Comparison of ENCODE assay signal across 14 mouse cellular contexts in the genomic region with DNA sequence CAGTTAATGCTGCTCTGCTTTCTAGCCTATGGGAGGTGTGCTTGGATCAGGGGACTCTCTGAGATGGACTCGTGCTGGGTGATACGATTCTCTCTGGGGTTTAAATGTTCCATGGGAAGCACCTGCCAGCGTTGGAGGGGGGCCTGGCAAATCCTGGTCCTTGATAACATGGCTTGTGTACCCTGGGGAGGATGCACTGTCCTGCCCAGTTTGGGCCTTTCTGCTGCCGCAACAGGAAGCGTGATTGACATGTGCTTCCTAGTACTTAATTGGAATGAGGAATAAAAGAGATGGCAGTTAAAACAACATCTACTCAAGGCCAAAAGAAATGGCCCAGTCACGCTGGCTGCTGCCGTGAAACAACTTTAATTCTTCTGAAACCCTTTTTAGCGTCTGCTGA.
DNase-seq lines count a peak whose midpoint lies in the region; ATAC-seq lines count a peak whose summit lies in the region.
"Had no signal": no experiment of that assay in that cellular context is flagged by ENCODE, and none has a peak within 500 bp of the region (broad histone marks: within the 10 kb centered on the region; RNA-seq: fewer than 3 reads in every experiment).

No protein-coding gene starts in this region.

- no peak for ATAC-seq in forebrain, embryonic 14.5 days
- ATAC-seq in kidney, embryonic 14.5 days (ENCODE audit: low FRiP score, low TSS enrichment): no peak
- ATAC-seq in neural tube, embryonic 13.5 days (ENCODE audit: low read depth): no peak
- ATAC-seq in neural tube, embryonic 15.5 days (ENCODE audit: low FRiP score): no peak
- ATAC-seq in stomach, embryonic 15.5 days (ENCODE audit: insufficient read depth, low FRiP score, low read depth): no peak
- ATAC-seq: forebrain, embryonic 15.5 days; hindbrain, postnatal 0 days; liver, embryonic 12.5 days had no signal

- peaks cover 76% of the 10 kb centered on the region for H3K4me1 ChIP-seq in forebrain, embryonic 10.5 days
- H3K4me1 ChIP-seq in forebrain, embryonic 14.5 days (ENCODE audit: control insufficient read depth, insufficient read depth, low read length): peaks cover 20% of the 10 kb centered on the region
- H3K4me1 ChIP-seq in kidney, embryonic 14.5 days (ENCODE audit: control insufficient read depth, insufficient read depth, low read length): peaks cover 45% of the 10 kb centered on the region
- peaks cover 52% of the 10 kb centered on the region for H3K4me1 ChIP-seq in neural tube, embryonic 13.5 days (replicated peaks)
- H3K4me1 ChIP-seq in neural tube, embryonic 15.5 days: peaks cover 36% of the 10 kb centered on the region
- H3K4me1 ChIP-seq in stomach, embryonic 15.5 days: peaks cover 37% of the 10 kb centered on the region

- H3K36me3 ChIP-seq in forebrain, embryonic 10.5 days (replicated peaks): peaks cover 6% of the 10 kb centered on the region
- no peaks in the 10 kb centered on the region for H3K36me3 ChIP-seq in forebrain, embryonic 14.5 days (ENCODE audit: control insufficient read depth, insufficient read depth, low read length)
- no peaks in the 10 kb centered on the region; the same call in 1 of the 2 replicates for H3K36me3 ChIP-seq in kidney, embryonic 14.5 days (ENCODE audit: control insufficient read depth, insufficient read depth, low read length)
- H3K36me3 ChIP-seq in neural tube, embryonic 13.5 days: no peaks in the 10 kb centered on the region
- H3K36me3 ChIP-seq in neural tube, embryonic 15.5 days: no peaks in the 10 kb centered on the region
- no peaks in the 10 kb centered on the region for H3K36me3 ChIP-seq in stomach, embryonic 15.5 days
- H3K36me3 ChIP-seq: forebrain, embryonic 15.5 days; liver, embryonic 12.5 days had no signal

- H3K27ac ChIP-seq in forebrain, embryonic 10.5 days: peak overlapping the region; percentile 36; the same call in 1 of the 2 replicates
- no peak overlapping the region for H3K27ac ChIP-seq in forebrain, embryonic 14.5 days (ENCODE audit: low read depth, low read length)
- H3K27ac ChIP-seq in kidney, embryonic 14.5 days (ENCODE audit: low read depth, low read length): peak overlapping the region; percentile 43; the same call in 1 of the 2 replicates
- H3K27ac ChIP-seq in neural tube, embryonic 13.5 days (replicated peaks): no peak overlapping the region
- H3K27ac ChIP-seq in neural tube, embryonic 15.5 days (replicated peaks): no peak overlapping the region
- H3K27ac ChIP-seq in stomach, embryonic 15.5 days: peak overlapping the region; percentile 57; the same call in 1 of the 2 replicates
- H3K27ac ChIP-seq: forebrain, embryonic 15.5 days; hindbrain, postnatal 0 days; liver, embryonic 12.5 days had no signal

- no peaks in the 10 kb centered on the region for H3K9me3 ChIP-seq in forebrain, embryonic 10.5 days
- no peaks in the 10 kb centered on the region for H3K9me3 ChIP-seq in forebrain, embryonic 14.5 days (replicated peaks; ENCODE audit: control insufficient read depth, low read length)
- H3K9me3 ChIP-seq in kidney, embryonic 14.5 days (ENCODE audit: control insufficient read depth, low read length): no peaks in the 10 kb centered on the region
- no peaks in the 10 kb centered on the region for H3K9me3 ChIP-seq in neural tube, embryonic 13.5 days
- H3K9me3 ChIP-seq in neural tube, embryonic 15.5 days (replicated peaks): no peaks in the 10 kb centered on the region
- H3K9me3 ChIP-seq in stomach, embryonic 15.5 days: no peaks in the 10 kb centered on the region
- H3K9me3 ChIP-seq: forebrain, embryonic 15.5 days; liver, embryonic 12.5 days had no signal

- no peak overlapping the region for H3K9ac ChIP-seq in forebrain, embryonic 14.5 days (ENCODE audit: low read length)
- H3K9ac ChIP-seq in kidney, embryonic 14.5 days (ENCODE audit: low read depth, low read length): no peak overlapping the region
- H3K9ac ChIP-seq in neural tube, embryonic 13.5 days: peak overlapping the region; percentile 22; the same call in 1 of the 2 replicates
- H3K9ac ChIP-seq in neural tube, embryonic 15.5 days (replicated peaks): no peak overlapping the region
- H3K9ac ChIP-seq in stomach, embryonic 15.5 days: no peak overlapping the region
- H3K9ac ChIP-seq: forebrain, embryonic 15.5 days; liver, embryonic 12.5 days had no signal

- no peak for DNase-seq in forebrain, embryonic 10.5 days (ENCODE audit: extremely low spot score, low spot score)
- no peak for DNase-seq in forebrain, embryonic 14.5 days (ENCODE audit: low spot score)
- DNase-seq in kidney, adult 8-10 months: no peak
- no peak for DNase-seq in adrenal gland, postnatal 36 days
- DNase-seq: adrenal gland, postnatal 25 days; cerebellum, adult 11-12 months; thymus, postnatal 14 days had no signal

- WGBS in forebrain, embryonic 10.5 days: 37% methylated on average over 8 of the region's 8 CpGs
- 14% methylated on average over 8 of the region's 8 CpGs for WGBS in forebrain, embryonic 14.5 days
- WGBS in kidney, embryonic 14.5 days: 33% methylated on average over 8 of the region's 8 CpGs
- WGBS in neural tube, embryonic 13.5 days: 29% methylated on average over 8 of the region's 8 CpGs
- 30% methylated on average over 8 of the region's 8 CpGs for WGBS in neural tube, embryonic 15.5 days
- WGBS in stomach, embryonic 15.5 days: 47% methylated on average over 8 of the region's 8 CpGs

- H3K4me3 ChIP-seq in forebrain, embryonic 10.5 days: no peak overlapping the region
- no peak overlapping the region for H3K4me3 ChIP-seq in forebrain, embryonic 14.5 days (ENCODE audit: low read depth, low read length)
- H3K4me3 ChIP-seq in kidney, embryonic 14.5 days (ENCODE audit: low read length): no peak overlapping the region
- no peak overlapping the region for H3K4me3 ChIP-seq in neural tube, embryonic 13.5 days
- no peak overlapping the region for H3K4me3 ChIP-seq in neural tube, embryonic 15.5 days (replicated peaks)
- H3K4me3 ChIP-seq in stomach, embryonic 15.5 days (replicated peaks): no peak overlapping the region
- H3K4me3 ChIP-seq: forebrain, embryonic 15.5 days; liver, embryonic 12.5 days had no signal

- no peak overlapping the region for H3K4me2 ChIP-seq in forebrain, embryonic 14.5 days (ENCODE audit: low read length)
- no peak overlapping the region for H3K4me2 ChIP-seq in kidney, embryonic 14.5 days (replicated peaks; ENCODE audit: low read depth, low read length)
- no peak overlapping the region for H3K4me2 ChIP-seq in neural tube, embryonic 13.5 days
- H3K4me2 ChIP-seq in neural tube, embryonic 15.5 days: no peak overlapping the region
- H3K4me2 ChIP-seq in stomach, embryonic 15.5 days: no peak overlapping the region
- H3K4me2 ChIP-seq: forebrain, embryonic 15.5 days; liver, embryonic 12.5 days had no signal

- H3K27me3 ChIP-seq in forebrain, embryonic 10.5 days (ENCODE audit: poor library complexity, severe bottlenecking): no peaks in the 10 kb centered on the region
- H3K27me3 ChIP-seq in forebrain, embryonic 14.5 days (replicated peaks; ENCODE audit: control insufficient read depth, insufficient read depth, low read length): no peaks in the 10 kb centered on the region
- no peaks in the 10 kb centered on the region for H3K27me3 ChIP-seq in kidney, embryonic 14.5 days (ENCODE audit: control insufficient read depth, insufficient read depth, low read length)
- no peaks in the 10 kb centered on the region for H3K27me3 ChIP-seq in neural tube, embryonic 13.5 days
- no peaks in the 10 kb centered on the region for H3K27me3 ChIP-seq in neural tube, embryonic 15.5 days (replicated peaks)
- H3K27me3 ChIP-seq in stomach, embryonic 15.5 days (replicated peaks): no peaks in the 10 kb centered on the region
- H3K27me3 ChIP-seq: forebrain, embryonic 15.5 days; liver, embryonic 12.5 days had no signal

Comparison
In these comparisons a context has a peak if more than half of its experiments do, and no peak if none do; other contexts are left out.
1. H3K27ac ChIP-seq: peak in forebrain, embryonic 10.5 days (single experiment), kidney, embryonic 14.5 days (single experiment) and stomach, embryonic 15.5 days (single experiment); none in forebrain, embryonic 14.5 days (single experiment), neural tube, embryonic 13.5 days (single experiment) and neural tube, embryonic 15.5 days (single experiment).